Comparison of ENCODE assay signal across 9 mouse cellular contexts in genomic region chr9:46599931-46600708, GRCm38 (mm10).
DNase-seq lines count a peak whose midpoint lies in the region; ATAC-seq lines count a peak whose summit lies in the region.
"Had no signal": no experiment of that assay in that cellular context is flagged by ENCODE, and none has a peak within 500 bp of the region (broad histone marks: within the 10 kb centered on the region; RNA-seq: fewer than 3 reads in every experiment).

No protein-coding gene starts in this region.

- H3K9ac ChIP-seq in heart, embryonic 13.5 days = no peak overlapping the region
- no peak overlapping the region for H3K9ac ChIP-seq in forebrain, embryonic 14.5 days (ENCODE audit: low read length)

- H3K36me3 ChIP-seq in heart, embryonic 13.5 days = no peaks in the 10 kb centered on the region
- H3K36me3 ChIP-seq in forebrain, embryonic 14.5 days (ENCODE audit: control insufficient read depth, insufficient read depth, low read length) = no peaks in the 10 kb centered on the region

- peak overlapping the region; percentile 40 for H3K27ac ChIP-seq in heart, embryonic 13.5 days (replicated peaks)
- H3K27ac ChIP-seq in forebrain, embryonic 14.5 days (ENCODE audit: low read depth, low read length) = peak overlapping the region; percentile 45; the same call in 1 of the 2 replicates
- H3K27ac ChIP-seq: macrophage had no signal

- 0 out of 2 replicates have a peak, but pooled peaks have one; percentile 19 for ATAC-seq in heart, embryonic 13.5 days (ENCODE audit: extremely low read depth, insufficient number of reproducible peaks, low FRiP score, low TSS enrichment)
- peak; percentile 82 for ATAC-seq in forebrain, embryonic 14.5 days

- no peak for DNase-seq in heart, postnatal 25 days (ENCODE audit: low spot score)
- peak; percentile 48 for DNase-seq in adrenal gland, postnatal 10 days
- peak; percentile 95 for DNase-seq in forebrain, embryonic 14.5 days (ENCODE audit: low spot score)
- DNase-seq in layer of hippocampus, postnatal 10 days (ENCODE audit: low spot score in 2 of 2) = peak; percentile 59 to 63
- DNase-seq in retina, postnatal 7 days (ENCODE audit: low read depth, low spot score) = peak; percentile 30
- no peak for DNase-seq in spleen, adult 18-20 months
- DNase-seq in gastrocnemius, postnatal 14 days = no peak

- H3K9me3 ChIP-seq in heart, embryonic 13.5 days = no peaks in the 10 kb centered on the region
- H3K9me3 ChIP-seq in forebrain, embryonic 14.5 days (replicated peaks; ENCODE audit: control insufficient read depth, low read length) = no peaks in the 10 kb centered on the region

- no peak overlapping the region for H3K4me3 ChIP-seq in heart, embryonic 13.5 days
- H3K4me3 ChIP-seq in forebrain, embryonic 14.5 days (ENCODE audit: low read depth, low read length) = no peak overlapping the region

- WGBS in heart, embryonic 13.5 days = 19% methylated on average over 8 of the region's 8 CpGs
- WGBS in forebrain, embryonic 14.5 days = 8% methylated on average over 8 of the region's 8 CpGs

- intact Hi-C loops in heart, postnatal 25 days (cut with DNase I) = loop anchor here (10.0 kb wide), 1 partner anchor 245 kb away; no protein-coding TSS in a partner anchor
- intact Hi-C loops in gastrocnemius, postnatal 14 days (cut with DNase I; ENCODE audit: low total_unique reads) = no loop called here

- peaks cover 30% of the 10 kb centered on the region for H3K27me3 ChIP-seq in heart, embryonic 13.5 days (replicated peaks)
- H3K27me3 ChIP-seq in forebrain, embryonic 14.5 days (replicated peaks; ENCODE audit: control insufficient read depth, insufficient read depth, low read length) = no peaks in the 10 kb centered on the region

- peaks cover 17% of the 10 kb centered on the region for H3K4me1 ChIP-seq in heart, embryonic 13.5 days
- peaks cover 23% of the 10 kb centered on the region for H3K4me1 ChIP-seq in forebrain, embryonic 14.5 days (ENCODE audit: control insufficient read depth, insufficient read depth, low read length)

- H3K4me2 ChIP-seq in heart, embryonic 13.5 days = peak overlapping the region; percentile 33
- H3K4me2 ChIP-seq in forebrain, embryonic 14.5 days (ENCODE audit: low read length) = no peak overlapping the region

Comparison
In these comparisons a context has a peak if more than half of its experiments do, and no peak if none do; other contexts are left out.
1. DNase-seq: peak in adrenal gland, postnatal 10 days (single experiment), forebrain, embryonic 14.5 days (single experiment), layer of hippocampus, postnatal 10 days (2 of 2) and retina, postnatal 7 days (single experiment); none in heart, postnatal 25 days (single experiment), spleen, adult 18-20 months (0 of 2) and gastrocnemius, postnatal 14 days (single experiment).